Mouse (Mus musculus): ENCODE results near the gene Sept9. TPM values are rescaled to one million over a fixed set of nuclear protein-coding genes. Genes with fewer than 3 reads are reported as not detected.

Gene Sept9
- polyA plus RNA-seq, 1 experiment from 2014 or later, result 208 TPM

- Histone ChIP-seq H3K27ac (replicated peaks; ENCODE audit: low read depth, low read length) (no peak overlapping the region), H3K27me3 (ENCODE audit: control insufficient read depth, insufficient read depth, low read length) (no peaks in the 10 kb centered on the region), H3K36me3 (ENCODE audit: control insufficient read depth, insufficient read depth, low read length) (no peaks in the 10 kb centered on the region), H3K4me1 (ENCODE audit: control insufficient read depth, insufficient read depth, low read length) (no peaks in the 10 kb centered on the region), H3K9me3 (ENCODE audit: control insufficient read depth, low read length) (no peaks in the 10 kb centered on the region), H3K9ac (ENCODE audit: low read length) (no peak overlapping the region), H3K4me3 (ENCODE audit: low read depth, low read length) (no peak overlapping the region), H3K4me2 (ENCODE audit: low read depth, severe bottlenecking) (no peak overlapping the region)
- 79% methylated on average over 2 of the region's 2 CpGs for WGBS
- ATAC-seq (ENCODE audit: insufficient number of reproducible peaks, low FRiP score, low TSS enrichment, low read depth), result no peak
- DNase-seq (ENCODE audit: low spot score), result no peak
These were observed 17.3 kb downstream of the Sept9 start for GRCm38 (mm10) chr11:117216713-117217112.

- WGBS, result 90% methylated on average over 6 of the region's 6 CpGs
- H3K4me1 ChIP-seq (ENCODE audit: control insufficient read depth, insufficient read depth, low read length), result no peaks in the 10 kb centered on the region
- H3K4me3 ChIP-seq (ENCODE audit: low read depth, low read length), result no peak overlapping the region
- no peak overlapping the region for H3K27ac ChIP-seq (replicated peaks; ENCODE audit: low read depth, low read length)
- ATAC-seq (ENCODE audit: insufficient number of reproducible peaks, low FRiP score, low TSS enrichment, low read depth) (no peak), DNase-seq (ENCODE audit: low spot score) (no peak)
- no peaks in the 10 kb centered on the region for H3K36me3 ChIP-seq (ENCODE audit: control insufficient read depth, insufficient read depth, low read length)
- no peak overlapping the region for H3K4me2 ChIP-seq (ENCODE audit: low read depth, severe bottlenecking)
- H3K27me3 ChIP-seq (ENCODE audit: control insufficient read depth, insufficient read depth, low read length), result no peaks in the 10 kb centered on the region
- H3K9ac ChIP-seq (ENCODE audit: low read length), result no peak overlapping the region
- no peaks in the 10 kb centered on the region for H3K9me3 ChIP-seq (ENCODE audit: control insufficient read depth, low read length)
These were observed 18.6 kb downstream of the Sept9 start for GRCm38 (mm10) chr11:117218070-117218469.

- H3K27ac ChIP-seq (replicated peaks; ENCODE audit: low read depth, low read length), result no peak overlapping the region
- no peaks in the 10 kb centered on the region for H3K36me3 ChIP-seq (ENCODE audit: control insufficient read depth, insufficient read depth, low read length)
- H3K4me2 ChIP-seq (ENCODE audit: low read depth, severe bottlenecking), result no peak overlapping the region
- WGBS, result 86% methylated on average over 6 of the region's 6 CpGs
- no peaks in the 10 kb centered on the region for H3K4me1 ChIP-seq (ENCODE audit: control insufficient read depth, insufficient read depth, low read length)
- no peaks in the 10 kb centered on the region for H3K9me3 ChIP-seq (ENCODE audit: control insufficient read depth, low read length)
- DNase-seq (ENCODE audit: low spot score) (no peak), ATAC-seq (ENCODE audit: insufficient number of reproducible peaks, low FRiP score, low TSS enrichment, low read depth) (no peak)
- H3K4me3 ChIP-seq (ENCODE audit: low read depth, low read length), result no peak overlapping the region
- H3K27me3 ChIP-seq (ENCODE audit: control insufficient read depth, insufficient read depth, low read length), result no peaks in the 10 kb centered on the region
- H3K9ac ChIP-seq (ENCODE audit: low read length), result no peak overlapping the region
These were observed 19.0 kb downstream of the Sept9 start for GRCm38 (mm10) chr11:117218498-117218897.

DNA sequence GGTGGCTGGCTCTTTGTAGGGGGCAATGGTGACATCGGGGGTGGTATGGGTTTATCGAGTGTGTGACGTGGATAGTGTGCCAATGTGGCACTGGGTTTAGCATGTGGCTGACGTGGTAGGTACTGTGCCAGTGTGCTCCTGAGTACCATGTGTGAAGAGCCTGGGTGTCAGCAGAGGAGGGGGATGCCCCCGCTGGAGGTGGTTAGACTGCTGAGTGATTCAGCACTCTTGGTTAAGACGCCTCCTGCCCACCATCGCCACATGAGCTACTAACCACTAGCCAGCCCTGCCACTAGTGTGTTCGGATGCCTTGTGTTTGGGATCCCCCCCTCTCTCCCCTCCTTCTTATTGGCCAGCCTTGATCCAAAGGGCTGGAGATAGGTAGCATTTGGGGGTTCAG, 21.3 kb downstream of the Sept9 start:
- Histone ChIP-seq H3K9me3 (ENCODE audit: control insufficient read depth, low read length) (no peaks in the 10 kb centered on the region), H3K27me3 (ENCODE audit: control insufficient read depth, insufficient read depth, low read length) (no peaks in the 10 kb centered on the region), H3K36me3 (ENCODE audit: control insufficient read depth, insufficient read depth, low read length) (no peaks in the 10 kb centered on the region), H3K27ac (replicated peaks; ENCODE audit: low read depth, low read length) (no peak overlapping the region), H3K4me3 (ENCODE audit: low read depth, low read length) (no peak overlapping the region), H3K4me2 (ENCODE audit: low read depth, severe bottlenecking) (no peak overlapping the region), H3K4me1 (ENCODE audit: control insufficient read depth, insufficient read depth, low read length) (no peaks in the 10 kb centered on the region), H3K9ac (ENCODE audit: low read length) (no peak overlapping the region)
- DNase-seq (ENCODE audit: low spot score) (no peak), ATAC-seq (ENCODE audit: insufficient number of reproducible peaks, low FRiP score, low TSS enrichment, low read depth) (no peak)
- WGBS, result 89% methylated on average over 8 of the region's 8 CpGs

GRCm38 (mm10) chr11:117221182-117221581, 21.7 kb downstream of the Sept9 start:
- Histone ChIP-seq H3K36me3 (ENCODE audit: control insufficient read depth, insufficient read depth, low read length) (no peaks in the 10 kb centered on the region), H3K4me2 (ENCODE audit: low read depth, severe bottlenecking) (no peak overlapping the region), H3K27me3 (ENCODE audit: control insufficient read depth, insufficient read depth, low read length) (no peaks in the 10 kb centered on the region), H3K4me3 (ENCODE audit: low read depth, low read length) (no peak overlapping the region), H3K9me3 (ENCODE audit: control insufficient read depth, low read length) (no peaks in the 10 kb centered on the region), H3K9ac (ENCODE audit: low read length) (no peak overlapping the region), H3K27ac (replicated peaks; ENCODE audit: low read depth, low read length) (no peak overlapping the region), H3K4me1 (ENCODE audit: control insufficient read depth, insufficient read depth, low read length) (no peaks in the 10 kb centered on the region)
- DNase-seq (ENCODE audit: low spot score) (no peak), ATAC-seq (ENCODE audit: insufficient number of reproducible peaks, low FRiP score, low TSS enrichment, low read depth) (no peak)
- WGBS, result 81% methylated on average over 6 of the region's 6 CpGs

GRCm38 (mm10) chr11:117222899-117223298, 23.4 kb downstream of the Sept9 start:
- Histone ChIP-seq H3K9ac (ENCODE audit: low read length) (no peak overlapping the region), H3K4me1 (ENCODE audit: control insufficient read depth, insufficient read depth, low read length) (no peaks in the 10 kb centered on the region), H3K27ac (replicated peaks; ENCODE audit: low read depth, low read length) (no peak overlapping the region), H3K36me3 (ENCODE audit: control insufficient read depth, insufficient read depth, low read length) (no peaks in the 10 kb centered on the region), H3K27me3 (ENCODE audit: control insufficient read depth, insufficient read depth, low read length) (no peaks in the 10 kb centered on the region), H3K4me3 (ENCODE audit: low read depth, low read length) (no peak overlapping the region), H3K4me2 (ENCODE audit: low read depth, severe bottlenecking) (no peak overlapping the region), H3K9me3 (ENCODE audit: control insufficient read depth, low read length) (no peaks in the 10 kb centered on the region)
- ATAC-seq (ENCODE audit: insufficient number of reproducible peaks, low FRiP score, low TSS enrichment, low read depth) (no peak), DNase-seq (ENCODE audit: low spot score) (no peak)
- 72% methylated on average over 8 of the region's 8 CpGs for WGBS

- WGBS, result 60% methylated on average over 4 of the region's 4 CpGs
These were observed 25.3 kb downstream of the Sept9 start for GRCm38 (mm10) chr11:117224804-117225203.

DNA sequence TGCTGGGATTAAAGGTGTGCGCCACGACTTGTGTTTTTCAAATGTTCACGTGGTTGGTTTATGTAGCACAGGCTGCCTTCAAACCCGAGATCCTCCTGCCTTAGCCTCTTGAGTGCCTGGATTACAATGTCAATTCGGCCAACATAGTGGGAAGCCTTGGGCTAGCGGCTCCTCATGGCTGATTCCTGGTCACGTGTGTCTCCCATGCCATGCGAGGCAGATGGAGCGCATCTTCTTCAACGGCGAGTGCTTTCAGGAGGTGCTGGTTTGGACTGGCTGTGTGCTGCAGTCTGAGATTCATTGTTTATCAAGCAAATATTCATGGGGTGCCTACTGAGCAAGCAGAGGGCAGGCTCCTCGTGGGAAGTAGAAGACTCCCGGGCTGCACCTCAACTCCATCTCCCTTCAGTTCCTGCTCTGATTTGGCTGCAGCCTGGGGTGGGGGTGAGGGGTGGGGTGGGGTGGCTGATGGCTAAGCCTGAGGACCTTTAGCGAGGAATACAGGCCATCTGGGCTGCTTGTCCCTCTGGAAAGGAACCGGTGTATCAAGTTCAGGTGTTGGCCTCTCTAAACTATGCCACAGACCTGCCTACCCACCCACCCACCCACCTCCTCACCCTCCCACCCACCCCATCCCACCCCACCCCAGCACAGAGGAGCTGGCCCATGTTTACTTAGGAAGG, 26.2 kb downstream of the Sept9 start:
- no peak overlapping the region for H3K9ac ChIP-seq (ENCODE audit: low read length)
- no peaks in the 10 kb centered on the region for H3K4me1 ChIP-seq (ENCODE audit: control insufficient read depth, insufficient read depth, low read length)
- no peak overlapping the region for H3K4me2 ChIP-seq (ENCODE audit: low read depth, severe bottlenecking)
- DNase-seq (ENCODE audit: low spot score) (no peak), ATAC-seq (ENCODE audit: insufficient number of reproducible peaks, low FRiP score, low TSS enrichment, low read depth) (no peak)
- H3K27ac ChIP-seq (replicated peaks; ENCODE audit: low read depth, low read length), result no peak overlapping the region
- H3K9me3 ChIP-seq (ENCODE audit: control insufficient read depth, low read length), result no peaks in the 10 kb centered on the region
- H3K36me3 ChIP-seq (ENCODE audit: control insufficient read depth, insufficient read depth, low read length), result no peaks in the 10 kb centered on the region
- no peaks in the 10 kb centered on the region for H3K27me3 ChIP-seq (ENCODE audit: control insufficient read depth, insufficient read depth, low read length)
- 87% methylated on average over 15 of the region's 15 CpGs for WGBS
- H3K4me3 ChIP-seq (ENCODE audit: low read depth, low read length), result no peak overlapping the region

More at GRCm38 (mm10) chr11:117224804-117225203, 25.3 kb downstream of the Sept9 start:
- no peak overlapping the region for H3K27ac ChIP-seq (replicated peaks; ENCODE audit: low read depth, low read length)
- H3K4me2 ChIP-seq (ENCODE audit: low read depth, severe bottlenecking), result no peak overlapping the region
- no peak for DNase-seq (ENCODE audit: low spot score)
- H3K4me1 ChIP-seq (ENCODE audit: control insufficient read depth, insufficient read depth, low read length), result no peaks in the 10 kb centered on the region
- no peaks in the 10 kb centered on the region for H3K36me3 ChIP-seq (ENCODE audit: control insufficient read depth, insufficient read depth, low read length)
- ATAC-seq (ENCODE audit: insufficient number of reproducible peaks, low FRiP score, low TSS enrichment, low read depth), result no peak
- no peaks in the 10 kb centered on the region for H3K27me3 ChIP-seq (ENCODE audit: control insufficient read depth, insufficient read depth, low read length)
- no peaks in the 10 kb centered on the region for H3K9me3 ChIP-seq (ENCODE audit: control insufficient read depth, low read length)
- H3K4me3 ChIP-seq (ENCODE audit: low read depth, low read length), result no peak overlapping the region
- H3K9ac ChIP-seq (ENCODE audit: low read length), result no peak overlapping the region

DNA sequence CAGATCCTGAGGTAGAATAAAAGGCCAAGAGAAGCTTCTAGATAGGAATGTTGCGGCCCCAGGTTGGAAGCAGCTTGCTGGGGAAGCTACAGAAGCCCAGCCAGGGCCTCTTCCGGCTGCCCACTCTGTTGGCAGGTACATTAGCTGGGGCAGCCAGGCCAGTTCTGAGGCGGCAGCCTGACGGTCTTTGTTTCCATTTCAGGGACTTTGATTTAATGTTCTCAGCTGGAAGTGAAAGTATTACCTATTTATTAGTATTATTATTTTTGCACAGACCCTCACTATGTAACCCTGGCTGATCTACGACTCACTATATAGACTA, 26.7 kb downstream of the Sept9 start:
- H3K36me3 ChIP-seq (ENCODE audit: control insufficient read depth, insufficient read depth, low read length), result no peaks in the 10 kb centered on the region
- H3K9me3 ChIP-seq (ENCODE audit: control insufficient read depth, low read length), result no peaks in the 10 kb centered on the region
- no peak overlapping the region for H3K9ac ChIP-seq (ENCODE audit: low read length)
- WGBS, result 82% methylated on average over 5 of the region's 5 CpGs
- H3K27ac ChIP-seq (replicated peaks; ENCODE audit: low read depth, low read length), result no peak overlapping the region
- DNase-seq (ENCODE audit: low spot score) (no peak), ATAC-seq (ENCODE audit: insufficient number of reproducible peaks, low FRiP score, low TSS enrichment, low read depth) (no peak)
- H3K4me2 ChIP-seq (ENCODE audit: low read depth, severe bottlenecking), result no peak overlapping the region
- no peak overlapping the region for H3K4me3 ChIP-seq (ENCODE audit: low read depth, low read length)
- no peaks in the 10 kb centered on the region for H3K4me1 ChIP-seq (ENCODE audit: control insufficient read depth, insufficient read depth, low read length)
- no peaks in the 10 kb centered on the region for H3K27me3 ChIP-seq (ENCODE audit: control insufficient read depth, insufficient read depth, low read length)
